ENCODE assay signal across 13 mouse cellular contexts in genomic region chr16:92105631-92106030, GRCm38 (mm10). TPM values are rescaled to one million over a fixed set of nuclear protein-coding genes. Genes with fewer than 3 reads are reported as not detected.
A peak's percentile ranks its signal among the peaks of the same experiment; 100 is the strongest.
DNase-seq lines count a peak whose midpoint lies in the region; ATAC-seq and TF ChIP-seq lines count a peak whose summit lies in the region.
"Had no signal": no experiment of that assay in that cellular context is flagged by ENCODE, and none has a peak within 500 bp of the region (broad histone marks: within the 10 kb centered on the region; RNA-seq: fewer than 3 reads in every experiment).

No protein-coding gene starts in this region.

- peaks cover 25% of the 10 kb centered on the region for H3K36me3 ChIP-seq in hindbrain, embryonic 10.5 days
- H3K36me3 ChIP-seq in hindbrain, postnatal 0 days (ENCODE audit: insufficient read depth, low read length) = 0 out of 2 replicates have a peak, but pooled peaks cover 3% of the 10 kb centered on the region
- H3K36me3 ChIP-seq in lung, postnatal 0 days (ENCODE audit: insufficient read depth, low read length) = no peaks in the 10 kb centered on the region
- peaks cover 6% of the 10 kb centered on the region for H3K36me3 ChIP-seq in heart, embryonic 12.5 days

- no peak for ATAC-seq in hindbrain, postnatal 0 days
- ATAC-seq in lung, postnatal 0 days = no peak
- no peak for ATAC-seq in heart, embryonic 12.5 days (ENCODE audit: insufficient number of reproducible peaks, low FRiP score)
- ATAC-seq: midbrain, embryonic 13.5 days had no signal

- H3K27me3 ChIP-seq in hindbrain, embryonic 10.5 days (ENCODE audit: insufficient read depth, poor library complexity, severe bottlenecking) = no peaks in the 10 kb centered on the region
- no peaks in the 10 kb centered on the region for H3K27me3 ChIP-seq in hindbrain, postnatal 0 days (ENCODE audit: insufficient read depth, low read length)
- no peaks in the 10 kb centered on the region for H3K27me3 ChIP-seq in lung, postnatal 0 days (replicated peaks; ENCODE audit: insufficient read depth, low read length)
- no peaks in the 10 kb centered on the region for H3K27me3 ChIP-seq in heart, embryonic 12.5 days (replicated peaks)
- H3K27me3 ChIP-seq: midbrain, embryonic 13.5 days had no signal

- H3K27ac ChIP-seq in hindbrain, embryonic 10.5 days = 0 out of 2 replicates have a peak overlapping the region, but pooled peaks have one; percentile 17
- no peak overlapping the region for H3K27ac ChIP-seq in hindbrain, postnatal 0 days
- no peak overlapping the region for H3K27ac ChIP-seq in lung, postnatal 0 days (ENCODE audit: low read length)
- no peak overlapping the region for H3K27ac ChIP-seq in heart, embryonic 12.5 days (ENCODE audit: poor library complexity, severe bottlenecking)
- H3K27ac ChIP-seq: midbrain, embryonic 13.5 days had no signal

- no peak overlapping the region for H3K4me3 ChIP-seq in hindbrain, embryonic 10.5 days
- H3K4me3 ChIP-seq in hindbrain, postnatal 0 days (ENCODE audit: low read length) = no peak overlapping the region
- no peak overlapping the region for H3K4me3 ChIP-seq in lung, postnatal 0 days (ENCODE audit: low read depth, low read length)
- H3K4me3 ChIP-seq in heart, embryonic 12.5 days = no peak overlapping the region
- H3K4me3 ChIP-seq: midbrain, embryonic 13.5 days had no signal

- H3K4me2 ChIP-seq in hindbrain, postnatal 0 days (ENCODE audit: low read depth, low read length) = no peak overlapping the region
- H3K4me2 ChIP-seq in lung, postnatal 0 days (replicated peaks; ENCODE audit: low read depth, low read length) = no peak overlapping the region
- no peak overlapping the region for H3K4me2 ChIP-seq in heart, embryonic 12.5 days
- H3K4me2 ChIP-seq: midbrain, embryonic 13.5 days had no signal

- TF ChIP-seq EP300 in lung, postnatal 0 days (IDR thresholded peaks at IDR 0.05) = no peak

- H3K4me1 ChIP-seq in hindbrain, embryonic 10.5 days (replicated peaks) = peaks cover 49% of the 10 kb centered on the region
- H3K4me1 ChIP-seq in hindbrain, postnatal 0 days (ENCODE audit: insufficient read depth, low read length) = 0 out of 2 replicates have a peak, but pooled peaks cover 12% of the 10 kb centered on the region
- no peaks in the 10 kb centered on the region for H3K4me1 ChIP-seq in lung, postnatal 0 days (ENCODE audit: insufficient read depth, low read depth, low read length)
- H3K4me1 ChIP-seq in heart, embryonic 12.5 days (replicated peaks) = peaks cover 23% of the 10 kb centered on the region

- TF ChIP-seq CTCF in hindbrain, postnatal 0 days (IDR thresholded peaks at IDR 0.05; ENCODE audit: low read depth) = no peak
- TF ChIP-seq CTCF in lung, postnatal 0 days (IDR thresholded peaks at IDR 0.05) = no peak

- H3K9me3 ChIP-seq in hindbrain, embryonic 10.5 days = no peaks in the 10 kb centered on the region
- no peaks in the 10 kb centered on the region for H3K9me3 ChIP-seq in hindbrain, postnatal 0 days (ENCODE audit: low read length)
- H3K9me3 ChIP-seq in lung, postnatal 0 days (ENCODE audit: low read length) = no peaks in the 10 kb centered on the region
- no peaks in the 10 kb centered on the region for H3K9me3 ChIP-seq in heart, embryonic 12.5 days (replicated peaks)
- H3K9me3 ChIP-seq: midbrain, embryonic 13.5 days had no signal

- no peak overlapping the region for H3K9ac ChIP-seq in hindbrain, postnatal 0 days (replicated peaks; ENCODE audit: low read length)
- H3K9ac ChIP-seq in lung, postnatal 0 days (replicated peaks; ENCODE audit: low read depth) = no peak overlapping the region
- H3K9ac ChIP-seq in heart, embryonic 12.5 days = no peak overlapping the region
- H3K9ac ChIP-seq: midbrain, embryonic 13.5 days had no signal

- no peak for DNase-seq in hindbrain, embryonic 10.5 days (ENCODE audit: low spot score)
- DNase-seq in hindbrain, postnatal 0 days (ENCODE audit: low spot score) = no peak
- DNase-seq in lung, postnatal 36 days = peak; percentile 45
- DNase-seq in lung, postnatal 0 days (ENCODE audit: low spot score) = no peak
- peak; percentile 95 for DNase-seq in adipocyte (ENCODE audit: low spot score)
- peak; percentile 27 for DNase-seq in skeletal muscle tissue, adult 2 months (ENCODE audit: low read depth, low spot score)
- DNase-seq in spleen, postnatal 36 days (ENCODE audit: low spot score in 2 of 2) = no peak
- DNase-seq: cerebellum, adult 8-10 months; retina, postnatal 1 day had no signal

- 72% methylated on average over 3 of the region's 3 CpGs for WGBS in hindbrain, embryonic 10.5 days
- WGBS in hindbrain, postnatal 0 days = 71% methylated on average over 3 of the region's 3 CpGs
- 79% methylated on average over 3 of the region's 3 CpGs for WGBS in lung, postnatal 0 days
- WGBS in heart, embryonic 12.5 days = 78% methylated on average over 3 of the region's 3 CpGs

RNA-seq across cellular contexts. Expression of gene Slc5a3, which starts 47.5 kb away (rescaled TPM):
- polyA plus RNA-seq in hindbrain, embryonic 10.5 days (2016; fragmentation: Nextera tagmentation; extraction: Ambion mirVana) = 9.8 and 11.3 TPM in 2 replicates
- total RNA-seq in hindbrain, postnatal 0 days (2014; rRNA removed) = 23.9 and 30.9 TPM in 2 replicates
- 9.6 and 10.0 TPM in 2 replicates for polyA plus RNA-seq in hindbrain, postnatal 0 days (2015; fragmentation: Nextera tagmentation; extraction: Ambion mirVana)
- 2.5 and 2.9 TPM in 2 replicates for polyA plus RNA-seq in lung, postnatal 0 days (2015; fragmentation: Nextera tagmentation; extraction: Ambion mirVana)
- 5.9 and 6.4 TPM in 2 replicates for polyA plus RNA-seq in heart, embryonic 12.5 days (2016; fragmentation: Nextera tagmentation; extraction: Ambion mirVana)

RNA-seq across cellular contexts. Expression of gene Gm49711, which starts 47.5 kb away (rescaled TPM):
- 0.24 TPM in 1 of 2 replicates, not detected in the other for polyA plus RNA-seq in hindbrain, embryonic 10.5 days (2016; fragmentation: Nextera tagmentation; extraction: Ambion mirVana)
- not detected in 2 replicates for total RNA-seq in hindbrain, postnatal 0 days (2014; rRNA removed)
- 0.58 and 0.82 TPM in 2 replicates for polyA plus RNA-seq in hindbrain, postnatal 0 days (2015; fragmentation: Nextera tagmentation; extraction: Ambion mirVana)
- polyA plus RNA-seq in lung, postnatal 0 days (2015; fragmentation: Nextera tagmentation; extraction: Ambion mirVana) = 0.11 TPM in 1 of 2 replicates, not detected in the other
- 0.15 TPM in 1 of 2 replicates, not detected in the other for polyA plus RNA-seq in heart, embryonic 12.5 days (2016; fragmentation: Nextera tagmentation; extraction: Ambion mirVana)
- polyA plus RNA-seq: large intestine, adult 2 months; lung, embryonic 16.5 days had no signal

RNA-seq across cellular contexts. Expression of gene Mrps6, which starts 47.6 kb away (rescaled TPM):
- 139 and 143 TPM in 2 replicates for polyA plus RNA-seq in hindbrain, embryonic 10.5 days (2016; fragmentation: Nextera tagmentation; extraction: Ambion mirVana)
- 24.9 and 33.2 TPM in 2 replicates for total RNA-seq in hindbrain, postnatal 0 days (2014; rRNA removed)
- polyA plus RNA-seq in hindbrain, postnatal 0 days (2015; fragmentation: Nextera tagmentation; extraction: Ambion mirVana) = 181 and 183 TPM in 2 replicates
- polyA plus RNA-seq in lung, postnatal 0 days (2015; fragmentation: Nextera tagmentation; extraction: Ambion mirVana) = 69.0 and 77.3 TPM in 2 replicates
- 112 and 118 TPM in 2 replicates for polyA plus RNA-seq in heart, embryonic 12.5 days (2016; fragmentation: Nextera tagmentation; extraction: Ambion mirVana)

Comparison
In these comparisons a context has a peak if more than half of its experiments do, and no peak if none do; other contexts are left out.
1. DNase-seq: peak in lung, postnatal 36 days (single experiment), adipocyte (single experiment) and skeletal muscle tissue, adult 2 months (single experiment); none in hindbrain, embryonic 10.5 days (single experiment), hindbrain, postnatal 0 days (single experiment), lung, postnatal 0 days (single experiment) and spleen, postnatal 36 days (0 of 2).